Mouse (Mus musculus) urinary bladder, postnatal 4 days (tissue): ENCODE data around the gene Thra.

Experiments
- DNase-seq, 2 experiments: peaks; one replicate each; pipeline ENCODE4 v3.0.0; 2021 to 2022; ENCODE audit warnings: low spot score in 2 of 2

The Thra gene

DNA sequence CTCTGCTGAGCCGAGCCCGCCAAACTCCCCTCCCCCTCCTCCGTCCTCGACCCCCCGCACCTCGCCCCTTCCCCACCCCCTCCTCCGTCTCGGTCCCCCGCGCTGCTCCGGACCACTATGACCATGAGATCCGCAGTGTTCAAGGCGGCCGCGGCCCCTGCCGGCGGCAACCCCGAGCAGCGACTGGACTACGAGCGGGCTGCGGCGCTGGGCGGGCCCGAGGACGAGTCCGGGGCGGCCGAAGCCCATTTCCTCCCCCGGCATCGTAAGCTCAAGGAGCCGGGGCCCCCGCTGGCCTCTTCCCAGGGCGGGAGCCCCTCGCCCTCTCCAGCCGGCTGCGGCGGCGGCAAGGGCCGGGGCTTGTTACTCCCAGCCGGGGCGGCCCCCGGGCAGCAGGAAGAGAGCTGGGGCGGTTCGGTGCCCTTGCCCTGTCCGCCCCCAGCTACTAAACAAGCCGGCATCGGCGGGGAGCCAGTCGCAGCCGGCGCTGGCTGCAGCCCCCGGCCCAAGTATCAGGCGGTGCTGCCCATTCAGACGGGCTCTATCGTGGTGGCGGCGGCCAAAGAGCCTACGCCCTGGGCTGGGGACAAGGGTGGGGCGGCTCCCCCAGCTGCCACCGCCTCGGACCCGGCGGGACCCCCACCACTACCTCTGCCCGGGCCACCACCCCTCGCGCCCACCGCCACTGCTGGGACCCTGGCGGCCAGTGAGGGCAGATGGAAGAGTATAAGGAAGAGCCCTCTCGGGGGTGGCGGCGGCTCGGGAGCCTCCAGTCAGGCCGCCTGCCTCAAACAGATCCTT, 55.5 kb downstream of the Thra start:
- no peak for DNase-seq

GRCm38 (mm10) chr11:98796515-98797216, 56.2 kb downstream of the Thra start:
- peak; percentile 69 to 76 for DNase-seq

DNA sequence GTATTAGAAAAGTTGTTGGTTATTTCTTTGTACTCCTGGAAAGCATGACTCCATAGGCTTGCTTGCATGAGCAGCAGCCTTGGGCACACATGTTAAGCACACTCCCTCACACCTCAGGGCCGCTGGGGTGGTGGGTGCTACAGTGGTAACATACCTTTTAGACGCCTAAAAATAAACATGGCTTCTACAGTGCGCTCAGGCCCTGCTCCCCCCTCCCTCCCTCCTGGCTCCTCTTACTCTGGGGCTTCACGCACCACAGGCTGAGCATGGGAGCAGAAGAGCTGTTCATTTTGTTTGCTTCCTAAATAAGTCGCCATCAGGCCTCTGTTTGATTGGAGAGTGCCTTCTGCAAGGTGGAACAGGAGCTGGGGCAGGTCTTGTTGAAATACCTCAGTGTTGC, 56.9 kb downstream of the Thra start:
- no peak for DNase-seq

DNA sequence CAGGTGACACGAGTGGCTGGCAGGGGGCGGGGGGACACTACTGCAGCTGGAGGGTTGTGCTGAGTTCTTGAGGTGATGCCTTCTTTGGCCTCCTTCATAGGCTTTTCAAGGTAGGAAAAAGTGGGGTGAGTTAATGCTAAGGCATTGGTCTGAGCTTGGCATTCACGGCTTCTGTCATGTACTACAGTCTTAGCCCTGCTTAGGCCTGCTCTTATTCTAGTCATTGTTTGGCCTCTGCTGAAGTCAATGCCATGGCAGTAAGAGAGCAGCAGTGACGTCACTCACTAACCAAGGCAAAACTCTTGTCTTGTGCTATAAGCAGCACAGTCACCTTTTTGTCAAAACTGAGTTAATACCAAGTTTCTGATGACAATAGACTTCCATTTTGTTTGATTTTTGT, 57.5 kb downstream of the Thra start:
- no peak for DNase-seq

- no peak for DNase-seq
Measured at GRCm38 (mm10) chr11:98804605-98805004, 64.2 kb downstream of the Thra start, which contains the start of gene Casc3. Casc3 (plus strand) TSS chr11:98804905.

DNA sequence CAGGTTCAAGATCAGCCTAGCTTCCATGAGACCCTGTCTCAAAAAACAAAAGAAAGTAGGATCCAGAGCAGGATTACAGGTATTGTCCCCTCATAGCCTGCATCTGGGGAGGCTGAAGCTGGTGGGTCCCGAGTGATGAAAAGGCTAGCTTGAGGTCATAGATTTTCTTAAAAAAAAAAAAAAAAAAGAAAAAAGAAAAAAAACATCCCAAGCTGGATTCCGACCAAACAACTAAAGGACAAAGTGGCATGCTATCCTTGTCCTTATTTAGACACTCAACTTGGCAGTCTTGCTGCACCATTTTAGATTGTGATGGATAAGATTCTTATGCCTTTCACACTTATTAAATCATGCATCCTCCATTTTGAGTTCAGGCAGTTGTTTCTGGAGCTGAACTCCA, 68.0 kb downstream of the Thra start:
- DNase-seq: no peak

DNA sequence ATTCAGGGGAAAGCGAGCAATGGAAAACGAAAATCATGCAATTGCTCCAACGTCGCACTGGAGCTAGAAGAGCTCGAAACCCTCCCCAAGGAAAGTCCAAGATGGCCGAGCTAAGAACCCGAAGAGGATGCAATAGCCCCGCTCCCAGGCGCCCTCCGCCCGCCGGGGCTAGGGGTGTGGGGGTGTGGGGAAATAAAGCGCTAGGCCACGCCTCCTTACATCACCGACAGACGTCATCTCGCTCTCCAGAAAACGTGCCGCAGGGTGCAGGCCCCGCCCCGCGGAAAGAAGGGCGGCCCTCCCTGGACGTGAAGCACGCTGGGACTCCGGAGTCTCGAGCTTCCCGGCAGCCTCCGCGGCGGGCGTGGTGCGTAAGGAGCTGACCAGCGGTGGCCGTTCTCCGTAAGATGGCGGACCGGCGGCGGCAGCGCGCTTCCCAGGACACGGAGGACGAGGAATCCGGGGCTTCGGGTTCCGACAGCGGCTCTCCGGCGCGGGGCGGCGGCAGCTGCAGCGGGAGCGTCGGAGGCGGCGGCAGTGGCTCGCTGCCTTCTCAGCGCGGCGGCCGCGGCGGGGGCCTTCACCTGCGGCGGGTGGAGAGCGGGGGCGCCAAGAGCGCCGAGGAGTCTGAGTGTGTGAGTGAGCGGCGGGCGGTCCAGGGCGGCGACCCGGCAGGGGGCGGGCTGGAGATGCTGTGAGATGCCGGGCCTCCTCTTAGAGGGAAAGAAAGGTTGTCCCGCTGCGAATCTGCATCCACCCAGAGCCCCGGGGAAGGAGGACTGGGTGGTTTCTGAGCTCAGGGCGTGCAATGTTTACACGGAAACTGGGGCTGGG, 69.2 kb downstream of the Thra start:
- DNase-seq: peak; percentile 98

- no peak for DNase-seq
Measured at GRCm38 (mm10) chr11:98810686-98811085, 70.2 kb downstream of the Thra start.

DNA sequence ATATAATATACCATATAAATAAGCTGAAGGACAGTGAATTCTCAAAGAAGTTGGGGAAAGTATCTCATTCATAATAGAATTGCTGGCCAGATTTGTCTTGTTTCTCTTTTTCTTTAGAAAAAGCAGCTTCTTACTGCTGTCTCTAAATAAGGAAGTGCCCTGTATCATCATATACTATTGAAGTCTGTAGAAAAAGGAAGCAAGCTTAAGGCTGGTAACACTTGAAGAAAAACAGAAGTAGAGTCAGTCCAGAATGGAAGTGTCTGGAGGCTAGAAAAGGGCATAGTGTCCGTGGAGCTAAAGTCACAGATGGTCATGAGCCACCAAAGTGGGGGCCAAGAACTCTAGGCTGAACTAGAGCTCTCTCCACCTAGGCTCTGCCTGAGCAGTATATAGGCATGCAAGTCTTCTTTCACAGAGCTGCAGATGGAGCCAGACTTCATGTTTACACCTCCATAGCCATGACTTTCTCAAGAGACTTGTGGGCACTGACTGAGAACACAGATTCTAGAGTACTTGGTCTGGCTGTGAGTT, 76.3 kb downstream of the Thra start:
- DNase-seq: no peak
